Mouse (Mus musculus): ENCODE measurements around the gene Tubb4a. TPM values are rescaled to one million over a fixed set of nuclear protein-coding genes. Genes with fewer than 3 reads are reported as not detected.
"Not testable (repeated sequence)": the region's sequence is repeated elsewhere in the genome, so short reads cannot be mapped to it uniquely, and the experiment has no call there.

Tubb4a gene
- polyA plus RNA-seq, 1 experiment: 3.2 TPM

DNA sequence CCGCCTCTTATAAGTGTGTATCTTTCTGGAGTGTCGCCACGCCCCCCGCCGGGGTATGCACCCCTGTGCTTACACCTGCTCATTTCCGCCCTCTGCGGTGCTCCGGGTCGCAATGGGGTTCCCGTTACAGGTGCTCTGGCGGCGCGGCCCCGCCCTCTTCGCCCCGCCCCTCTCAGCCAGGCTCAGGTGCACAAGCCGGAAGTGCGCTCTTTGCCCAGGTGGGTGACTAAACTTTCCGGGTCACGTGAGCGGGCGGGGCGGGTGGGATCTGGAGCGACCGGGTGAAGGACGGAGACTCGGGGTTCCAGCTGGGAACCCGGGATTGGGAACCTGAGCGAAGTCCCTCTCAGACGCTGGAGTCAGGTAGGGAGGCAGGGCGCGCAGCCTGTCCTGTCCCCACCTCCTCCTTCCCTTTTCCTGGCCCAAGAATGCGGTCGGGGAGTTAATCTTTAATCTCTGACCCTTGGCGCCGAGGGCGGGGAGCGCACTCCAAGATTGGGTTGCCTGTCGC is 25.5 kb downstream of the Tubb4a start:
- peak; percentile 86 for DNase-seq (ENCODE audit: low read depth, low spot score)
- WGBS: 1% methylated on average over 39 of the region's 39 CpGs

DNA sequence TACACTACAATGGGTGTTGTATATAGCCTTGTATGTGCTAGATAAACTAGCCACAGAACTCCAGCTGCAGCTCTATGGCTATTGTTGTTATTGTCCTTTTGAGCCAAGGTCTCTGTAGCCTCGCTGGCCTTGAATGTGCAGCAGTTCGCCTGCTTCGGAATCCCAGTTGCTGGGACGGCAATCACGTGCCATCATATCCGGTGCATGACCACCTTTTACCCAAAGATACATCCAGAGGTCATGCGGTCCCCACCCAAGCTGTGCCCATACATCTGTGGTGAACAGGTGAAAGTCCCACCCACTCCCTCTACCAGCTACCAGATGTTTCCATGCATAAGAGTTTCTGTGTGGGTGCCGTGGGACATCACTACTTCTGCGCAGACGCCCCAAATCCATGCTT is 26.5 kb downstream of the Tubb4a start:
- DNase-seq (ENCODE audit: low read depth, low spot score): peak; percentile 42
- WGBS: 21% methylated on average over 10 of the region's 10 CpGs

DNA sequence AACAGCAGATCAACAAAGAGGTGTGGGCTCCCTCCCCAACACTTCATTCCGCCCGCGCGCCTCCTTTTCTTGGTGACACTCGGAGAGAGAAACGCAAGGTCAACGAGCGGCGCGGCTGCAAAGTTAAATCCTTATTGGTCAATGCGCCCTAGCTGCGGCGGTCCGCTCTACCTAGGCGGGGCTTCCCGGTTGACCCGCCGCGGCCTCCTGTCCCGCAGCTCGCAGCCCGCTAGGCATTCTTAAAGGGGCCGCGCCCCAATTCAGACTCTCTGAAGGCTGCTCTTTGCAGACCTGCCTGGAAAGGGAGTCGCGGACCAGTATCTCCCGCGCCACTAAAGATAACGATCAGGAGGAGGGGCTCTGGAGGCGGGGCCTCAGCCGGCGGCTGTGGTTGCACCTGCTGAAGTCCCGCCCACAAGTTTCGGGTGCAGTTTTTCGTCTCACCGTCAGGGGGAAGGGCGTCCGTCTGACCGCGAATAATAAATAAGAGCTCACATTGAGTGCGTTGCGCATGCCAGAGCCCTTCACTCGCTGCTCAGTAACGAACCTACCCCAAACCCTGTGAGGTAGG is 27.3 kb downstream of the Tubb4a start:
- under 1% methylated on average over 44 of the region's 44 CpGs for WGBS

DNA sequence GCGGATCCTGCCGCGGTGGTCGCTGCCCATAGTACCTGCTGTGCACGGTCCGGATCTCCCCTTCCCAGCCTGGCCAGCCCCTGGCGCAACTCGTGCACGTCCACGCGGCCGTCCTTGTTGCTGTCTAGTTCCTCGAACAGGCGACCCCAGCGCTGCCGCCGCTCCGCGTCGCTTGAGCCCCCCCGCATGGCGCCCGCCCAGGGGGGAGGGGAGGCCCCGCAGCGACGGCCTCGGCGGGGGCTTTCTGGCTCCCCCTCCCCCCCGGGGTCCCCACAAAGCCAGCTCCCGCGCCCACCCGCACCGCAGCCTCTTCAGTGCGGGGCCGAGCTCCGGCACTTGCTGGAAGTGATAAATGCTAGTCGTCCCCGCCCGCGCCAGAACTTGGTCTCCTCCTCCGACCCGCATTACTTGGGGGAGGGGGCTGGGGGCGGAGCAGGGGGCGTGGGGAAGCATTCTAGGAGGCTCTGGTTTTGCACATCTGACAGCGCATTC is 28.1 kb downstream of the Tubb4a start, which contains the start of gene Slc25a23:
TSS of gene Slc25a23 (minus strand) at position 378 of the 492 bp plus-strand sequence.
- DNase-seq (ENCODE audit: low read depth, low spot score): no peak
- WGBS: 0% methylated on average over 34 of the region's 45 CpGs

More for the DNA sequence above, 27.3 kb downstream of the Tubb4a start:
- DNase-seq (ENCODE audit: low read depth, low spot score): peak; percentile 93

DNA sequence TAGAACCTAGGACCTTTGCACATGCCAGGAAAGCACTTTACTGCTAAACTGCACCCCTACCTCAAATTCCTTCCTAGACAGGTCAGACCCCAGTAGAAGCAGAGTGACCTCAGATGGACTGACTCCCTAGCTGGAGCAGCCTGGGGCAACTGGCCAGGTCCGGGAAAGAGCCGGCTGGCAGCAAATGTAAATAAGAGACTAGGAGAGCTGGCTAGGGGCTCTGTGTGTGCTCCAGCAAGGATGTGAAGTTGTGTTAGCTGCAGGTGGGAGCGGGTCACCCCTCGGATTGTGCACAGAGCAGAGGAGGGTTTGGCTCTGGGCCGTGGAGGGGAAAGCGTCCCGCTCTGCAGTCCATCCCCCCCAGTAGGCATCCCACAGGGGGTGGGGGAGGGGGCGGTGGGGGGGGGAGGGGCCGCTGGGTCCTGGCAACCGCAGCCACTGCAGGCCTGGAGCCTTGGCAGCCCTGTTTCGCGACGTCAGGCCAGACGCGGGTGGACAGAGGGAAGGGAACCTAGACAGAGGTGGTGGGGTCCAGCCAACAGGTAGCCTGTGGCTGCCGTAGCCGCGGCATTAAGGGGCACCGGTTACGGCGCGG is 28.6 kb downstream of the Tubb4a start, which contains the start of gene Crb3:
TSS of gene Crb3 (plus strand) at position 215 of the 595 bp plus-strand sequence.
- WGBS: 5% methylated on average over 13 of the region's 22 CpGs
- no peak for DNase-seq (ENCODE audit: low read depth, low spot score)

DNA sequence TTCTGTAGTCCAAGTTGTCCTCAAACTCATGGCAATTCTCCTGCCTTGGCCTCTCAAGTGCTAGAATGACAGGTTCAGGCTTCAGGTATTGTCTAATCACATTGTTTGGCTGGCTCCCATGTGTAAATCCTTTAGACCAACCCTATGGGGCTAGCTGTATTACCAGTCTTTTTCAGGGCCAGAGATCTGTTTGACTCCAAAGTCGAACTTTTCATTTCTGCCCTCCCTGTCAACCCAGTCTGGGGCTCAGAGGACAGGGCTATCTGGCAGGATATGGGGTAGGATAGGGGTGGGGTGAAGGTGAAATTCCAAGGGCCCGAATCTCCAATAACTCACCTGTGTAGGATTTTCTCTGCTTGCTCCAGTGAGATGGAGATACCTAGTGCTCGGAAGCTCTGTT is 31.3 kb downstream of the Tubb4a start:
- 70% methylated on average over 3 of the region's 3 CpGs for WGBS
- DNase-seq (ENCODE audit: low read depth, low spot score): no peak

DNA sequence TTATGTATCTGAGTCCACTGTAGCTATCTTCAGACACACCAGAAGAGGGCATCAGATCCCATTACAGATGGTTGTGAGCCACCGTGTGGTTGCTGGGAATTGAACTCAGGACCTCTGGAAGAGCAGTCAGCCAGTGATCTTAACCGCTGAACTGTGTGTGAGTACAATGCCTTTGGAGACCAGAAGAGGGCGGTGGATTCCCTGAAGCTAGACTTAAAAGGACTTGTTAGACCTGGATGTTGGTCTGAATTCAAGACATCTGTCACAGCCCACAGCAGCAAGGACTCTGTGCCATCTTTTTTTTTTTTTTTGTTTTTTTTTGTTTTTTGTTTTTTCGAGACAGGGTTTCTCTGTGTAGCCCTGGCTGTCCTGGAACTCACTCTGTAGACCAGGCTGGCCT is 35.9 kb downstream of the Tubb4a start:
- WGBS: 87% methylated on average over 4 of the region's 4 CpGs
- DNase-seq (ENCODE audit: low read depth, low spot score): not testable (repeated sequence)

DNA sequence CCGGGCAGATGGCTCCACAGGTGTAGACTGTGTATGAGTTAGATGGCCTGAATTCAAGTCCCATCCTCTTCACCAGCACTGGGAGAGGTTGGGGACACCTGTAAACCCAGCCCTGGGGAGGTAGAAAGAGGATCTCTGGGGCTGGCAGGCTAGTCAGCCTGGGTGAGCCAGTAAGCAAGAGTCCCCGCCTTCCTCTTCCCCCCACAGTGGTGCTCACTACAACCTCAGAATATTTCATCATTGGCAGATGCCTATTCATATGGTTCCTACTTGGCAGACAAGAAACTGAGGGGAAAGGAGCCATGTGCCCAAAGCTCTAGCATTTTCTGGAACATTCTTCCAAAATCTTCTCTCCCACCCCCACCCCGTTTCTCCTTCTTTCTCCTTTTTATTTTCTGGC is 38.8 kb downstream of the Tubb4a start:
- WGBS: 92% methylated on average over 3 of the region's 3 CpGs
- DNase-seq (ENCODE audit: low read depth, low spot score): no peak

DNA sequence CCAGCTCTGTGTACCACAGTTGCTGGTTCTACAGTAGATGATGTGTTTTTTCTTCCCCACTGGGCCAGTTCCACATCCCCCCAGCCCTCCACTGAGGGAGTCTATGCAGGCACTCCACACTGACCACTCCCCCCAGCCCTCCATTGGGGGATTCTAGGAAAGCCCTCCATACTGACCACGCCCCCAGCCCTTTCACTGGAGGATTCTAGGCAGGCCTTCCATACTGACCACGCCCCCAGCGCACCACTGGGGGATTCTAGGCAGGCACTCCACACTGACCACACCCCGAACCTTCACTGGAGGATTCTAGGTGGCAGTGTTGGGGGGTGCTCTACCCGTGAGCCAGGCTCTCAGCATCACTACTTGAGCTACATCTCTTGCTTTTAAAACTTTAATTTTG is 40.2 kb downstream of the Tubb4a start:
- 79% methylated on average over 5 of the region's 5 CpGs for WGBS
- DNase-seq (ENCODE audit: low read depth, low spot score): no peak

DNA sequence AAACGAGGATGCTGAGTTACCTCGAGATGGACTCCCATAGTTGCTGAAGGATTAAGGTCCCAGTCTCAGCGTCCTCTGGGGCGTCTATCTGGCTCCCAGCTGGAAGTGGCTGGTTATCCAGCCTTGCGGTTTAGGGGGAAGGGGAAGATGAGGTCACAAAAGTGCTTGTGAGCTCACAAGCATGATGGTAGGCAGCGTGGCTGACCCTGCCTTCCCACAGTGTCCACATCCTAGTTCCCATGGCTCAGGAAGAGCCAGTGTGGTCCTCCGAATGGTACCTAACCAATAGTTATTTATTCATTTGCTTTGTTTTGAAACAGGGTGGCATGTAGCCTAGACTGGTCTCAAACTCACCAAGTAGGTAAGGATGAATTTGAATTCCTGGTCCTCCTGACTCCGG is 46.0 kb downstream of the Tubb4a start, which contains the start of gene Slc25a41:
TSS of gene Slc25a41 (minus strand) at position 101 of the 400 bp plus-strand sequence.
- DNase-seq (ENCODE audit: low read depth, low spot score): no peak
- 68% methylated on average over 8 of the region's 8 CpGs for WGBS

DNA sequence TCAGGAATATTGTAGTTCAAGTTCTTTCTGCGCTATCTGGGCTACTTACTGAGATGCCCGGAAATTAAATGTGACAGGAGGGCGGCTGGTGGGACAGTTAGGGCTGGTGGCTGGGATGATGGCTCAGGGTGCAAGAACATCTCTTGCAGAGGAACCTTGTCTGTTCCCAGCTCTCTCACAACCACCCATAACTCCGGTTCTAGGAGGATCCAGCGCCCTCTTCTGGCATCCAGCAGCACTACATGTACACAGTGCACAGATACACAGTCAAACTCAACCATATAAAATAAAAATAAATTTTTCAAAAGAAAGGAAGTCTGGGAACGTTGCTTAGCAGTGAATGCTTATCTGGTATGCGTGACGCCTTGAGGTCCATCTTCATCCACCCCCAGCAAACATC is 48.6 kb downstream of the Tubb4a start:
- WGBS: 45% methylated on average over 8 of the region's 8 CpGs
- no peak for DNase-seq (ENCODE audit: low read depth, low spot score)

DNA sequence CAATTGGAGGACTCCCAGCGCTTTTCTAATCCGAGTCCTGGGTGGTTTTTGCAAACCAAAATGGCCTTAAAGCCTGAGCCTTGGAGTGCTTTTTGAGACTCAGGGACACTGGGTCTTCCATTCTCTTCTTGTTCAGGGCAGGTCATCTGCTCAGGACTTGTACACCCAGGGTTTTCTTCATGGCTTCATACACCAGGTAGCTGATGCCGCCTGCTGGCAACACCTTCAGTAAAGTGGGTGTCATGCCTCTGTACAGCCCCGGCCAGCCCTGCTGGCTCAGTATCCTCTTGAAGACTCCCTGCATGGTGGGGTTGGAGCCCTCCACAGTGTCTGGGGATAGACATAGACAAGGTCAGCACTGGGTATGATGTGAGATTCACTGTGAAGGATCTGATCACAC is 54.7 kb downstream of the Tubb4a start:
- no peak for DNase-seq (ENCODE audit: low read depth, low spot score)
- WGBS: 89% methylated on average over 4 of the region's 4 CpGs

DNA sequence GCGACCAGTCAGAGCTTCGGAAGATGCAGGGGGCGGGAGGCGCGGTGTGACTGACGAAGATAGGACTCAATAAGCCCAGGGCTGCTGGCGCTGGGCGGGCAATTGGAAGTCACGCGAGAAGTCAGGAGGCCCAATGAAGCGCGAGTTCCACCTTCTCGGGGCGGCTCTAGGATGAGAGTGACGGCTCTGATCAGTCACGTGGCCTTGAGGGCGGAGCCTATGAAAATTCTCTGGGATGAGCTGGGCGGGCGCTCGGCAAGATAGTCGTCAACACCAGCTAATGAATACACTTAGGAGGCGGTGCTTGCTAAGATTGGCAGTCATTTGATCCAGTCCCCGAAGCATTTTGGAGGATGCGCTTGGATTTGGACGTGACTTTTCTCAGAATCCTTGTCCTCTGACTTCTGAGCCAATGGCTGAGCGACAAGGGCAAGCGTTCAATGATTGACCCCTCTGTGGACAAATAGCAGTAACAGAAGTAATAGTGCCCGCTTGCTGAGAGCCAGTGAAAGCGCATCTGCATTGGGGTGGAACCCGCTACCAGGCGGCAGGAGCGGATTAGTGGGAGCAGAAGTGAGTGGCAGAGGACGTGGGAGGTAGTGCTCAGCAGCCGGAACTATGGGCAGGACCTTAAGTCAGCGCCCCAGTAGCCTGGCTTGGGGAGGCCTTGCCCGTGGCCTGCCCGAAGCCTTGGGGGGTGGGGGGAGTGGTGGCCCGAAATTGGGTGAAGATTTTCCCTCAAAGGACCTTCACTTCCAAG is 55.7 kb downstream of the Tubb4a start:
- under 1% methylated on average over 38 of the region's 38 CpGs for WGBS

DNA sequence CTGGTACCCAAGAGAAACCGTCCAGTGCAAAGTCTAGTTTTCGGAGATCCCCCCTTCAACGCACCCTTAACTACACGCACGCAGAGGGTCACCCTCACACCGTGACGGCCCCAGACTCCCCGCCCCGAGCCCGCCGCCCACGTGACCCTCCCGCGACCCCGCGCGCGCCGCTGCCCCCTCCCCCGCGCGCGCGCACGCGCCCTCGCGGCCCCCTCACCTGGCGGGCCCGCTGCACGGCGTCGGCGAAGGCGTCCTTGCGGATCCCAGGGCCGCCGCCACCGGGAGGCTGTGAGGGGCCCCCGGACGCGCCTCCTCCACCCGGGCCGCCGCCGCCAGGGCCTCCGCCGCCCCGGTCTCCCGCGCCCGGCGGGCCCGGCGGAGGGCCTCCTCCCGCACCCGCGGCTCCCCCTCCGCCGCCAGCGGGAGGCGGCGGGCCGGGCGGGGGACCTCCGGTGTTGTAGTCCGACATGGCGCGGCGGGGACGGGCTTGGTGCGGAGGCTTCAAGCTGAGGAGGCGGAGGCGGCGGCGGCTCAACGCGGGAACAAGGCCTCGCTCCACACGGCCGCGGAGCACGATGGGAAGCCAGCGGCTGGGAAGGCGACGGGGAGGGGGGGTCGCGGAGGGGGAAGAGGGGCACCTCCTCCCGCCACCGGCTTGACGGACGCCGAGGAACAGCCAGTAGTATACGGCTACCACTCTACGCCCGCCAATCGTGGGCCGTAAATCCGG is 56.5 kb downstream of the Tubb4a start, which contains the start of gene Khsrp:
TSS of gene Khsrp (minus strand) at position 592 of the 730 bp plus-strand sequence.
- 1% methylated on average over 97 of the region's 99 CpGs for WGBS

More for the DNA sequence above, 55.7 kb downstream of the Tubb4a start:
- peak; percentile 100 for DNase-seq (ENCODE audit: low read depth, low spot score)

More for the DNA sequence above, 56.5 kb downstream of the Tubb4a start, which contains the start of gene Khsrp:
- no peak for DNase-seq (ENCODE audit: low read depth, low spot score)

Other genes starting within 250 kb of the Tubb4a start
- not detected in 2 replicates for gene Acsbg2, start 213.3 kb downstream of the Tubb4a start, polyA plus RNA-seq (2012; rRNA removed)
- 0.15 and 0.19 TPM in 2 replicates for gene 1700061G19Rik, start 212.3 kb downstream of the Tubb4a start, polyA plus RNA-seq (2012; rRNA removed)
- gene Mllt1, start 152.4 kb downstream of the Tubb4a start, polyA plus RNA-seq (2012; rRNA removed): 32.3 and 39.8 TPM in 2 replicates
- gene Acer1, start 105.7 kb downstream of the Tubb4a start, polyA plus RNA-seq (2012; rRNA removed): 13.3 and 19.9 TPM in 2 replicates
- 124 and 128 TPM in 2 replicates for gene Clpp, start 97.5 kb downstream of the Tubb4a start, polyA plus RNA-seq (2012; rRNA removed)
- 30.1 and 31.5 TPM in 2 replicates for gene Alkbh7, start 90.4 kb downstream of the Tubb4a start, polyA plus RNA-seq (2012; rRNA removed)
- gene Pspn, start 87.8 kb downstream of the Tubb4a start, polyA plus RNA-seq (2012; rRNA removed): not detected in 2 replicates
- 37.4 and 43.8 TPM in 2 replicates for gene Gtf2f1, start 76.5 kb downstream of the Tubb4a start, polyA plus RNA-seq (2012; rRNA removed)
- gene Gm17949, start 76.3 kb downstream of the Tubb4a start, polyA plus RNA-seq (2012; rRNA removed): not detected in 2 replicates
- gene Khsrp, start 56.3 kb downstream of the Tubb4a start, polyA plus RNA-seq (2012; rRNA removed): 45.6 and 60.9 TPM in 2 replicates
- gene Slc25a41, start 46.1 kb downstream of the Tubb4a start, polyA plus RNA-seq (2012; rRNA removed): not detected in 2 replicates
- gene Crb3, start 28.7 kb downstream of the Tubb4a start, polyA plus RNA-seq (2012; rRNA removed): 175 and 198 TPM in 2 replicates
- 16.5 TPM in 2 replicates for gene Slc25a23, start 27.9 kb downstream of the Tubb4a start, polyA plus RNA-seq (2012; rRNA removed)
- gene Dennd1c, start 9.3 kb downstream of the Tubb4a start, polyA plus RNA-seq (2012; rRNA removed): 7.2 and 10.8 TPM in 2 replicates
- gene Tnfsf9, start 17.5 kb upstream of the Tubb4a start, polyA plus RNA-seq (2012; rRNA removed): 3.3 and 3.5 TPM in 2 replicates
- 0.23 and 0.27 TPM in 2 replicates for gene Cd70, start 62.0 kb upstream of the Tubb4a start, polyA plus RNA-seq (2012; rRNA removed)
- 0.92 and 1.1 TPM in 2 replicates for gene Tnfsf14, start 106.4 kb upstream of the Tubb4a start, polyA plus RNA-seq (2012; rRNA removed)
- 72.7 and 75.6 TPM in 2 replicates for gene C3, start 140.4 kb upstream of the Tubb4a start, polyA plus RNA-seq (2012; rRNA removed)
- gene Gpr108, start 160.7 kb upstream of the Tubb4a start, polyA plus RNA-seq (2012; rRNA removed): 43.2 and 58.0 TPM in 2 replicates
- gene Trip10, start 161.7 kb upstream of the Tubb4a start, polyA plus RNA-seq (2012; rRNA removed): 26.4 and 28.5 TPM in 2 replicates
- gene Vav1, start 191.3 kb upstream of the Tubb4a start, polyA plus RNA-seq (2012; rRNA removed): 8.8 and 9.4 TPM in 2 replicates